Mouse (Mus musculus) cerebellum, adult (tissue): Measurements from ENCODE around the gene Sox5.
A peak's percentile ranks its signal among the peaks of the same experiment; 100 is the strongest.

ENCODE experiments used
- ATAC-seq: cut with Nextera tagmentation; 2 replicates; pipeline ENCODE4 v1.9.2; 2017; ENCODE audit warnings: mild to moderate bottlenecking, moderate library complexity, mixed read lengths; ENCODE audit not compliant: insufficient number of reproducible peaks, low FRiP score, low TSS enrichment

Sox5 gene

DNA sequence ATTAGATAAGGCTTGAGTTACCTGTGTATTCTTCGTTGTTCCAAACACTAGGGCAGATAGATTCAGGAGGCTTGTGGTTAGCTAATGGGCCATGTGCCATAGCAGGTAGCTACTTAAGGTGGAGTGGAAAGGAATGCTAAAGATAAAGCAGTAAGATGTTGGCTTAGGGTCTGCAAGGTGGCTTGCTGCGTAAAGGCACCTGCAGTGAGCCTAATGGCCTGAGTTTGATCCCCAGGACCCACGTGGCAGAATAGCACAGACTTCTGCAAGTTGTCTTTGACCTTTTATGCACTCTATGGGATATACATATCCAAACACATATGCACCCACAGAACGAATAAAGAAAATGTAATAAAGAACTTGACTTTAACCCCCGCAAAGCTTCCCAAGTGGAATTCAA is 181.4 kb downstream of the Sox5 start:
- ATAC-seq: no peak

DNA sequence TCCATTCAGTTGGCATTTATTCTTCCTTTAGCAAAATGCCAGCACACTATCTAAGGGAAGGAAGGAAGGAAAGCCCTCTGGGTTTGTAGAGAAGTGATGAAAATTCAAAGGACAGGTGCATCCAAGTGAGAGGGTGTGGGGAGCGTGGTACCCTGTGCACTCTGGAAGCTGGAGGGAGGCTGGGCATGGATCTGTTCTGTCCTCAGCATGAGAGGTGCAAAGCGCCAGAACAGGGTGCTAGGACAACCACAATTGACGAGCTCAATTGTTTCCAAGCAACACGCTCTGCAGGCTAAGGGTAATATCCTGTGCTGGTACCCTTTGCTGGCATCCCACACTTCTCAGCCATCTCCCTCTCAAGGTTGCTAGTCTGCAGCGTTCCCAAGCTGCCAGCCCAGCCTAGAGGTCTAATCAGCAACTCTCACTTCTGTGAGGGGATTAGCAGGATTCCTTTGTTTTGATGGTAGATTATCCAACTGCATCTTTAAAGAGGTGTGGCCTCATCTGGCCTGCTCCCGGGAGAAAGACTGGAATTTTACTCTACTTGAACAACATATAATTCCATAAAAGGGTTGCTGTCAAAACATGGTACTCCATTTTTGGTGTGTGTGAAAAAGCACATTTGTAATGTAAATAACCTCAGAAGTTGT is 183.3 kb downstream of the Sox5 start:
- no peak for ATAC-seq

DNA sequence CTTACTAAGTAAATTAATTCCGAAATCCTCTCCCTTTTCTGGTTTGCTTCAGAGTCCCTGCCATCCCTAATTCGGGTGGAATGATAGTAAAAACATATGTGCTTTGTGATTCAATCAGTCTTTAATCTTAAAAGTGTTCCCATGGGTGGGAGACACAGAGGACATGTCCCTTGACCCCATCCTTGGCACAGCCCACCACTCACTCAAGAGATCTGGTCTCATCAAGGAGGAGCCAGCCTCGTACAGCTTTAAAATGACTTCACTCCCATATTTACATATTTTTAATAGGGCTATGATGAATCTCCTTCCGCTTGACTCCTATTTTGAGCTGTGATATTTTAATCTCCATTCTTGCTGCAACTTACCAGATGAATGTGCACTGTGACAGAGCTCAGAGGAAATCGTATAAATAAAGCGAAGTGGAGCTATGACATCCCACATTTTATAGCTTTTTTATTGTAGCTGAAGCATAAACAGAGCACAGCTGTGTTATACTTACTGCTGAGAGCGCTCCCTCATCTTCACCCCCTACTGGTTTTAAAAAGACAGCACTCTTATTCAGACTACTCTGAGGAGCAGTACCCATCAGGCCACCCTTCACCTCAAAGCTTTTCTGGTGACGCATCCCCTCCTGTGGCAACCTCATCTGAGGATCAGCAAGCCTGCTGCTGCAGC is 185.1 kb downstream of the Sox5 start:
- no peak for ATAC-seq

DNA sequence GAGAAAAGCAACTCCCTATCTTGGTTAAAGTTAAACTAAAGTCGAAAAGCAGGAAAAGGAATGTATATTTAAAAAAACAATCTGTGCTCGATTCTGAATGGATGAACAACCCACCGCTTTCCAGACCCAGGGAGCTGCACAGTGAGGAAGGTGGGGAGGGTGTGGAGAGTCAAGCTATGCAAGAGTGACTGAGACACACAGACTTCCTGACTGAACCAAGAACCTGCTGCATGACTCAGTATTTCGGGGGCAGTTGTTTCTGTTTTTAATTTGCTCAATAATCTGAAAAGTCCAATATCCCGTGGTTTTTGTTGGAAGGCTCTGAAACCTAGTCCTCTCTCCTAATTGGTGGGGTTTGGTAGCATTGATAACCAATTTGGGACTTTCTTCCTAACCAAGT is 196.9 kb downstream of the Sox5 start:
- no peak for ATAC-seq

DNA sequence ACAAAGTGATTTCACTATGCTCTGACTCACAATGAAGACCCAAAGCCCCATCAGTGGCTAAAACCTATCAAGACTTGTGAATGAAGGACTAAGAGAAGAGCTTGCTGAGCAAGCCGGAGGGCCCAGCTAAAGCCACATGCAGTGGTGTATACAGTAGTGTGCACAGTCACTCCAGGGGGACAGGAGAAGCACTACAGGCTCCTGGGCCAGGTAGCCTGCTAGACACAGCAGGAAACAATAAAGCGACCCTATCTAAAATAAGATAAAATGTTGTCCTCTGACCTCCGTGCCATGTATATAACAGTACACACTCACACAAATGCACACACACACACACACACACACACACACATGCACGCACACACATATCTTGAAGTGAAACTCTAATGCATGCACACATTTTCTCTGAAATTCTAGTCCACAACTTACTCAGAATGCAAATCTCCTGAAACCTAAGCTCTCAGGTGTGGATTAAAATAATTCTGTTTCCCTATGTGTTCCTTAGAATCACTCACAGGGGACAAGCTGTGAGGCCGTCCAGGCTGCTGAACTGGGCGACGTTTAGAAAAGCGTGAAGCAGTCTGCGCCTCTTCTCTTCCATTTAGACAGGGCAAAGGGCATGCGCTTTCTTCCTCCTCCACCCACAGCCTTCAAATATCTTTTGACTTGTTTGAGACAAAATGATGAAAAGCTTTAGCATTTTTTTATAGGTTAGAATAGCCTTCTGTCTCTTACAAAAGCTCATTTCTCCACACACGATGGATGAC is 197.5 kb downstream of the Sox5 start:
- ATAC-seq: no peak

DNA sequence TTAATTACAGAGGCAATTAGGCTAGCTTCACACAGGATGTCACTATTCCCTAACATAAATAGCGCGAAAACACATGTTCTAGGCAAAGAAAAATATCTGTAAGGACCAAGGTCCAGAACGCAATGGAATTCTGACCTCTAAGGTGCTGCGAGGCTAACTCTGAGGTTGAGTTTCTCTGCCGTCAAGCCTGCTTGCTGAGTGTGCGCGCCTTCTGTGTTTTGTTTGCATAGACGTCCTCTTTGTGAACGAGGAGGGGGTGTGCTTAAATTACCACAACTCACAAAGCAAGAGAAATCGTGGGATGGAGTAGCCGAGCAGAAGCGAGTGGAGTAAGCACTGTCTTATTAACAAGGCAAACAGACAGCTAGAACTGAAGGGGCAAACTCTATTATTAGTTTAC is 202.5 kb downstream of the Sox5 start:
- ATAC-seq: no peak

DNA sequence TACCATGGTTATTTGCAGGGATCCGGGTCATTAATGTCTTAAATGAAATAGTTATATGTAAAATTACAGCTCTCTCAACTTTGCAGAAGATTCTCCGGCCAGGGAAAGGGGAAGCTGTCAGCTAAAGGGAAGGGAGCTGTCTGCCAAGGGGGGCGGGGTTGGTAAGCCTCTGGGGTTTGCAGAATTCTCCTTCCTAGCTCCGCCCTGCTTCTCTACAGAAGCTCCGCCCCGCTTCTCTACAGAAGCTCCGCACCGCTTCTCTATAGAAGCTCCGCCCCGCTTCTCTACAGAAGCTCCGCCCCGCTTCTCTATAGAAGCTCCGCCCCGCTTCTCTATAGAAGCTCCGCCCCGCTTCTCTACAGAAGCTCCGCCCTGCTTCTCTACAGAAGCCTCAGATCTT is 210.9 kb downstream of the Sox5 start:
- ATAC-seq: no peak

DNA sequence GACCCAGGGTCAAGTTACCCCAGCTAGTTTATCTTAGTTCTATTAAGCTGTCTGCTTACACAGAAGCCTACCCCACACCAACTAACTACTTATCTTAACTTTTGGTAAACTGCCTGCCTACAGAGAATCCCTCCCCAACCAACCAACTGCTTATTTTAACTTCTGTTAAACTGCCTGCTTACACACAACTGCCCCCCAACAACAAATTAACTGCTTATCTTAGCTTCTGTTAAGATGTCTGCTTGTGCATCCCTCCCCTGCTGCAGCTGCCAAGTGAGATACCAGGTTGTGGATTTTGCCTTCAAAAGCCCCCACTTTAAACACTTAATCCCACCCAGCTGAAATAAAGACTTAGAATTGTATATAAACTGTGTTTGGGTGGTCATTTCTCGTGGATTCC is 215.9 kb downstream of the Sox5 start:
- no peak for ATAC-seq

DNA sequence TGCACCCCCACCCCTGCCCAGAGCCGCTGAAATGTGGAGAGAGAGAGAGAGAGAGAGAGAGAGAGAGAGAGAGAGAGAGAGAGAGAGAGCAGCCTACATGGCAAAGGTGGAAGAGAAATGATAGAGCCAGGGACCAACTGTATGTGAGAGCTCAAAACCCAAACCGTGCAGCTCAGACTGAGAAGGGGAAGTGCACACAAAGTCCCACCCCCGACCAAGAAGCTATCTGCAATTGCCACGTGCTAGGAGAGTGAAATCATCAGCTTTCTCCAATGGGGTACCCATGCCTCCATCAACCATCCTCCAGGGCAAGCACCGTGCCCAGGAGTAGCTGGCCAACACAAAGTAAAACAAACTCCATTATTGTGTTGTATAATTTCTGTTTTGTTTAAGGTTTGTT is 220.1 kb downstream of the Sox5 start:
- no peak for ATAC-seq

DNA sequence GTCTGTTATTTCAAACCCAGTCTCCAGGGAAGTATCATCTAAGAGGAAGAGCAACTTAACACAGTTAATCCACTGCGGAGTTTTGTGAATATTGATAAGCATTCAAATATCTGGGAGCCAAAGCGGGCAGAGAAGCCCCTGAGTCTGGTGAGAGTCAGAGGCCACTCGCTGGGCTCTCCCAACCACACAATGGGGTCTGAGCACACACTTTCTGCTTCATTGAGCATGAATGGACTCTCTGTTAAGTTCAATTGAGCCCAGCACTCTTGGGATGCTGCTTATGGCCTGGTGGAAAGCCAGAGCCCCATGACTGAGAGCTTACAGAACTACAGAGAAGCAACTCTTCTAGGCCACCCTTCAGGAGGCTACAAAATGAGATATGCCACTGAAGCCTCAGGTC is 221.6 kb downstream of the Sox5 start:
- ATAC-seq: no peak

DNA sequence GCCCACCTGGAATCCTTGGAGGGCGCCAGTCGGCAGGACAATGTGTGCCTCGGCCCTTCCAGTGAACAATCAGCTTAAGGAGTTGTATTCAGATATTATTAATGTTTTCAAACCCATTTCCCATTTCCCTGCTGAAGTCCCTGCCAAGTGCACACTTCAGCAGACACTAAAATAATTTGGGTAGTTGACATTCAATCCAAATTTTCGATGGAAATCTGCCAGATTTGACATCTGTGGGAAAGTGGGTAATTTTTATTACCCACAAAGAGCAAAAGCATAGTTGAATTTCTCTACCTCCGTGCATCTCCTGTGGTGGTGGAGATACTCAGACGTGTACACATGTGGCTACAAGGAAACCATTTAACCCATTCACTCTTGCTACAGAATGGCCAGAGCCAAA is 228.3 kb downstream of the Sox5 start:
- ATAC-seq: no peak

DNA sequence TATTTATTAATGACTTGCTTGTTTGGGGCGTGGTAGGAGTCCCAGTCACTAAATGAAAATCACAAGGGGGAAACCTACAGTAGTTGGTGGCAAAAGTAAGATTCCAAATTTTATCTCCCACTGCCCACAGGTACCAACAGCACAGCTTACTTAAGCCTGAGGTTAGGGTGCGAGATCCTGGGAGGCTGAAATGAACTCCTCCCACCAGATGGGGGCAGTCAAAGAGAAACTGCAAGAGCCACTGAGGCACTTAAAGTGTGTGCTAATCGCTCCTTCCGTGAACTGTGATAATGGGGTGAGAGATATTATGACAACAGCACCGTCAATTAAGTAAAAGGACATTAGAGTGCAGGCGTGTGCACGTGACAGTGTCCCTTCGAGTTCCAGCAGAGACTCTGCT is 232.8 kb downstream of the Sox5 start:
- no peak for ATAC-seq

DNA sequence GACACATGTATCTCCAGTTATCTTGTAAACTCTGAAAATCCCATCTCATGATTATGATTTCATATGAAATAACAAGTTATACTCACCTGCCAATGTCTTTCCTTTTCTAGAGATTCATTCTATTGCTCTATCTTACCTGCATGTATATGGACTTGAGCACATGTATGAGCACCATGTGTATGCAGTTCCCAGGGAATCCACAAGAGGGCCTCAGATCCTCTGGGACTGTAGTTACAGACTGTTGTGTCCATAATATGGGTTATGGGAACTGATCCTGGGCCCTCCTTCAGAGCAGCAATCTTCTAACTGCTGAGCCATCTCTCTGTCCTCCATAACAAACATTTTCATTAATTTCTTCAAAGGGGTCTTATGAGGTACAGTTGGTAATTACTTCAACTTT is 234.6 kb downstream of the Sox5 start:
- ATAC-seq: no peak

DNA sequence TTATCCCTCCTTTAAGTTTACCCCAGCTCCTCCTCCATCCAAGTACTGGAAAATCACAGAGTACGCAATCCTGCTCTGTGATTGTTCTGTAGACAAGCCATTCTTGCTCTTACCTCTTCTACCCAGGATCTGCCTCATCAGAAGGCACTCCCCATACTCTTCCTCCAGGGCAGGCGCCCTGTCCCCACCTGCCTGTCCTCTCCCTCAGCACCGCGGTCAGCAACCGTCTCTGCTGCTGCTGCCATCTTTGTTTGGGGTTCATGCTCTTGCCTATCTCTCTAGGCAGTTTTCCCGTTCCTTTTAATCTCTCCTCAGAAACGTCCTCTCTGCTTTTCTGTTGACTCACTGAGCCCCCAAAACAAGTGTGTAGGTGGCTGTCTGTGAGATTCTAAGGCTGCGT is 236.2 kb downstream of the Sox5 start:
- ATAC-seq: no peak

DNA sequence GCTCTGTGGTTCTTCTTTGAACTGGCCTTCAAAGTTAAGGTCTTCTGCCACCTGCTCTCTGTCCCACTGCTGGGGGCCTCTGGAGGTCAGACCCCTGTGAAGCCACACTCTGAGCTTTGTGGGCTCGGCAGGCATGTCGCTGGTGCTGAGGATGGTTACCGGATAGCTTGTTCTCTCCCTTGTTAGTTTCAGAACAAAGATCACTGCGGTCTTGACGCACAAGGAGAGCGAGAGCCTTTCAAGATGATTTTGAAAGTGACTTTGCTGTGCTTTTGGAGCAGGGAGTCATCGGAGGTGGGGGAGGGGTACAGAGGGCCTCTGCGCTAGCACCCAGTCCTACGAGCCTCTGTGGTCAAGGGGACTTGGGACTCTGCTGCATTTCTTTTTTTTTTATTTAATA is 240.5 kb downstream of the Sox5 start:
- no peak for ATAC-seq

DNA sequence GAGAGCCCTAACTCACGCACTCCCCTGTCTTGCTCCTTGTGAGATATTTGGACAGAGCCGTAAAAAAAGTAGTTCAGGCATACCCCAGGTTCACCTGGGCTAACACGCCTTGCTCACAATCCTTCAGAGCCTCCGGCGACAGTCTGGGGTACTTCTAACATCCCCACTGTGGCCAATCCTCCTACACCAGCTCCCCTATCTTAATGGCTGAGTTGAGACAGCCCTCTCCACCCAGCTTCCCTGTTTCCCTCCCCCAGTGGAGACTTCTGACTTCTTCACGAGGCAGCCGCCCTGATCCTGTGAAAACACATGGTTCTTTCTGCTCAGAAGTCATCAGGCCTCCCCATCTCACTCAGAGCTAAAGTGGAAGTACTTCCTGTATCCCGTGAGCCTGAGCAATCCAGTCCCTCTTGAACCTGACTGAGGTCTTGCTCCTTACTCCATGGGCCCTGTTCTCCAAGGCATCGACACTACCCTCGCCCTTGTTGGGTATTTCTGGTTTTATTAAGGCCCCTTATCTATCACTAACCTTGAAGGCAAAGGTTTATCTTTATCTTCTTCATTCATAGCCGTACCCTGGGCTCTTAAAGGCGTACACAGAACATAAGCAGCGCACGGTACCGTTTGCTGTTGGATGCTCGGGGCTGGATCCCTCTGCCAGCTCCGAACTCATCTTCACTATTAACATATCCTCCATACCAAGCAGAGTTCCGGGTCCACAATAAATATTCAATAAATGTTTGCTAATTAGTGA is 242.2 kb downstream of the Sox5 start:
- ATAC-seq: no peak

DNA sequence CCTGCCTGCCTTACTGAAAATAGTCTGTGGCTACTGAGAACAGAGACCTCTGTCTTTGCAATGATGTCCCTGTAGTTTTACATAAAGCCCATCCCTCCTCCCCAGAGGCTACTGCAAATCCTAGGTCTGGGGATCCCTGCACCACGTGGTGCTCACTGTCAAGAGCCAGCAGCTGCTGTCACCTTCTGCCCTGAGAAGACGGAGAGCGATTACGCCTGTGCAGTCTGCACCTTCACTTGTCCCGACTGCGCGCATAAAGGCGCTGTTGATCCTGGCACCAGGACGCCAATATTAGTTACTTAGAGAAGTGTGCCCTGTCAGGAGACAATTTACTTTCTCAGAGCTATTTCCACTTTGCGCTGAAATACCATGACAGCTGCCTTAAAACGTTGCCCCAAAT is 258.3 kb downstream of the Sox5 start:
- no peak for ATAC-seq

DNA sequence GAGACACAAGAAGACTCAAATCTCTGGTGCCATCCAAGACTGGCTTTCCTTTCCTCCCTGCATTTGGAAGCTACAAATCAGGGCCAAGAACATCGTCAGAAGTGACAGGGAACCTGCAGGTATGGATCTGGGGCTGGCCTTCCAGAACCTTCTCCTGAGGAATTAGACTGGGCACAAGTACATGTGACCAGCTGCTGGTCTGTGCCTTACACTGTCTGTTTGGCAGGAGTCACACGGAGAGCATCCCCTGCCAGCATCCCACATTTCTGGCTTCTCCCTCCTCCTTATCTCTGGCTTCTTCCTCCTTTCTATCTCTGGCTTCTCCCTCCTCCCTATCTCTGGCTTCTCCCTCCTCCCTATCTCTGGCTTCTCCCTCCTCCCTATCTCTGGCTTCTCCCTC is 263.0 kb downstream of the Sox5 start:
- no peak for ATAC-seq

DNA sequence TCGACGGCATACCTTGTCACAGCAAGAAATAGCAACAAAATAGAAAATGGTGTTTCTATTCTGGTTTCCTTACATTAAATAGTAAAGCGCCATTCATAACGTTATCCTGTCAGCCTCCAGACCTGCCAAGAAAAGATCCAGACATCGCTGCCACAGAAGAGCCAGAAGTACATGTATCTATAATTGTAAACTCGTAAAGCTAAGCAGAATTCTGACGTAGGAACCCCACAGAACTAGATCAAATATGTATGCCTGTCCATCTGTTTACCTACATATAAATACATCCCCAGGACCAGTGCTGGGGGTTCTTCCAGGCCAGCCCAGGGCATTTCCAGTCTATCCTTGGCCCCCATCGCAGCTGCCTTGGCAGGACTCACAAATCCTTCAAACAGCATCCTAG is 265.9 kb downstream of the Sox5 start:
- no peak for ATAC-seq

DNA sequence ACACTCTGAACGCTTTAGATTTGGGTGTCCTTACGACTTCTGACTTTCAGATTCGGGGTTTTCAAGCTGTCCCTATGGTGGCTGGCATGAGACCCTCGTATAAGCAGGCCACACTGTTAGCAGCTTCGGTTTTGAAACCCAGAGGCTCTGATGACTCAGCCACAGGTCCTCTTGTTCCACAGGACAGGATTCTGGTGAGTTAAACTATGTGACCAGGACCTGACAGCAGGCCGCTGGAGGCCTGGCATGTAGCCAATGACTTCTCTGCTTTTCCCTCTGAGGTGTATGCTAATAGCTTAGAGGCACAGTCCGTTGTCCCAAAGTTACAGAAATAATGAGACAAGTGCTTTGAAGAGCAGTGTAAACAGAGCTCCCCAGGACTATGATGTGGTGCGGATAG is 268.0 kb downstream of the Sox5 start:
- ATAC-seq: 0 out of 2 replicates have a peak, but pooled peaks have one; percentile 29

DNA sequence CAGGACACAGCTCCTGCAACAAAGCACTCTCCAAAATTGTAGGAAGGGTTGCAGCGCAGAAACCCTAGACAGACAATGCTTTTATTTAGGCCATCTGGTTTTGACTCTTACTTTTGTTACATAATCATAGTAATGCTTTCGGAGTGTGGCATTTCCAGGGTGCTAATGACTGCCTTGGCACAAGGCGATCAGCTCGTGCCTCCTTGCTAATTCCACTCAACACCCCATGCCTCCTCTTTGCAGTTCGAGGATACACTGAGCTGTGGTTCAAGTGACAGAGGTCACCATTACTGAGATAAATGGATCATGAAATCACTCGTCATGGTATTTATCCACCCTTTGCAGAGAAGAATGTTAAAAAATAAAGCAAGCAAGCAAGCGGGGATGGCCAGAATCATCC is 269.9 kb downstream of the Sox5 start:
- no peak for ATAC-seq
